Mouse (Mus musculus): Measurements from ENCODE around the gene Kdm8.
"Not testable (repeated sequence)": the region's sequence is repeated elsewhere in the genome, so short reads cannot be mapped to it uniquely, and the experiment has no call there.

The Kdm8 gene

GRCm38 (mm10) chr7:125444464-125445401, at the start of gene Kdm8:
TSS of gene Kdm8 (plus strand) at chr7:125444676.
- peak; percentile 74 for DNase-seq (ENCODE audit: extremely low read depth, low read depth, low spot score)

- DNase-seq (ENCODE audit: extremely low read depth, low read depth, low spot score), result no peak
These were observed 46.4 kb upstream of the Kdm8 start for GRCm38 (mm10) chr7:125398116-125398515.

GRCm38 (mm10) chr7:125398687-125399086, 45.8 kb upstream of the Kdm8 start:
- no peak for DNase-seq (ENCODE audit: extremely low read depth, low read depth, low spot score)

- DNase-seq (ENCODE audit: extremely low read depth, low read depth, low spot score), result no peak
These were observed 37.3 kb upstream of the Kdm8 start for GRCm38 (mm10) chr7:125407136-125407535.

GRCm38 (mm10) chr7:125415087-125415486, 29.4 kb upstream of the Kdm8 start:
- DNase-seq (ENCODE audit: extremely low read depth, low read depth, low spot score), result no peak

DNA sequence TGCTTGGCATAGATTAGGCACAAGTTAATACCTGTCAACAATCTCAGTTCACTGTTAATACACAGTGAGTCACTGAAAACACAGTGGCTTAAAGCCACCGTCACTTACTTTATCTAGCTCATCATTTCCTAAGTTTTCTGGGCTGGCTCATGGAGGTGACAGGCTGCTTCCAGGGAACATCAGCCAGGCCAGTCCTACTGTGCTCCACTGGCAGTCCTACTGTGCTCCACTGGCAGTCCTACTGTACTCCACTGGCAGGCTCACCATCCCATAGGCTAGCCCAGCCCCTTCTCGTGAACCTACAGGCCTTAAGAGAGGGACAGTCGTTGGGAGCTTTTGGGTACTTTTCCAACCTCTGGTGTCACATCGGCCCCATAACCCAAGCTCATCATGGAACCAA, 28.7 kb upstream of the Kdm8 start:
- no peak for DNase-seq (ENCODE audit: extremely low read depth, low read depth, low spot score)

- DNase-seq (ENCODE audit: extremely low read depth, low read depth, low spot score), result no peak
These were observed 27.7 kb upstream of the Kdm8 start for GRCm38 (mm10) chr7:125416762-125417161.

DNA sequence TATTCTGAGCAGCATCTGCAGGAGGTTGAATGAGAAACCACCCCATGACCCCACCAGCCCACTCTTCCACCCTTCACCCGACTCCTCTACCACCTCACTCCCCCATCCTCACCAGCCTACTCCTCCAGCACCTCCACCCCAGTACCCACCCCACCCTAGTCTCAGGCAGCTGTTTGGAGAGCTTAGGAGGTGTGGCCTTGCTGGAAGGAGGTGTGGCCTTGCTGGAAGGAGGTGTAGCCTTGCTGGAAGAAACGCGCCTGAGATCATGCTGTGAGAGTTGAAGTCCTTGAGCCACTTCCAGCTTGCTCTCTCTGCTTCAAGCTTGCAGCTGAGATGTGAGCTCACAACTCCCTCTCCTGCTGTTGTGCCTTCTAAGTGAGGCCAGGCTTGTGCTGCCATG, 26.1 kb upstream of the Kdm8 start:
- DNase-seq (ENCODE audit: extremely low read depth, low read depth, low spot score), result no peak

GRCm38 (mm10) chr7:125420190-125420589, 24.3 kb upstream of the Kdm8 start:
- DNase-seq (ENCODE audit: extremely low read depth, low read depth, low spot score), result no peak

- no peak for DNase-seq (ENCODE audit: extremely low read depth, low read depth, low spot score)
These were observed 22.6 kb upstream of the Kdm8 start for GRCm38 (mm10) chr7:125421911-125422310.

DNA sequence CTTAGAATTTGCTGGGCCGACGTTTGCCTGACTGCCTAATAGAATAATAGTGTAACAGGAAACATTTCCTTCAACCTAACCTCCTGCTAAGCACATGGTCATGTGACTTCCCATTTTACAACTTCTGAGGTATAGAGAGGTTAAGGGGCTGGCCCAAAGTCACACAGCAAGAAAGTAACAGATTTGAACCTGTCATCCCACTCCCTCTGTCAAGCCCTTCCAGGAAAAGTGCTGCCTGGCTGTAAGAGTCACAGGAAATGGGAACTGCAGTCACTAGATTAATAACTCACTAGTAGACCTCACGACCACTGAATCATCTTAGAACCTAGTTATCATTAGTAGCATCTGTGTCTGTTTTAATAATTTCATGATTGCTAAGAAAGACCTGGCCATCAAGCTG, 21.4 kb upstream of the Kdm8 start:
- no peak for DNase-seq (ENCODE audit: extremely low read depth, low read depth, low spot score)

- DNase-seq (ENCODE audit: extremely low read depth, low read depth, low spot score), result peak; percentile 72
These were observed 16.9 kb upstream of the Kdm8 start for GRCm38 (mm10) chr7:125427492-125428090.

GRCm38 (mm10) chr7:125428381-125428780, 16.1 kb upstream of the Kdm8 start:
- no peak for DNase-seq (ENCODE audit: extremely low read depth, low read depth, low spot score)

- DNase-seq (ENCODE audit: extremely low read depth, low read depth, low spot score), result not testable (repeated sequence)
These were observed 15.5 kb upstream of the Kdm8 start for GRCm38 (mm10) chr7:125428816-125429500.

GRCm38 (mm10) chr7:125430170-125430842, 14.2 kb upstream of the Kdm8 start:
- no peak for DNase-seq (ENCODE audit: extremely low read depth, low read depth, low spot score)

DNA sequence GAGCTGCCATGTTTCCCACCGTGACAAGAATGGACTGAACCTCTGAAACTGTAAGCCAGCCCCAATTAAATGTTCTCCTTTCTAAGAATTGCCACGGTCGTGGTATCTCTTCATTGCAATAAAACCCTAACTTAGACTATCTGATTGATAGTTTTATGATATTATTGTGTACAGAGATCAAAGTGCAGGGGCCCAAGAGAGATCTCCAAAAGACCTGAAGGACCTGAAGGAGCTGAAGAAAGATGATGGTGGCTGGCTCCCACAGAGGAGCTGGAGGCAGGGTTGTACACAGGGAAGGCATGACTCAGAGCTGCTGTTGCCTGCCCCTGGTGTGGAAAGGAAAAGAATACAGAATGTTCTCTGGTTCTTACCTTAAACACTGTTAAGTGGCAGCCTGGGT, 10.6 kb upstream of the Kdm8 start:
- DNase-seq (ENCODE audit: extremely low read depth, low read depth, low spot score), result no peak

GRCm38 (mm10) chr7:125434666-125435290, 9.7 kb upstream of the Kdm8 start:
- no peak for DNase-seq (ENCODE audit: extremely low read depth, low read depth, low spot score)

DNA sequence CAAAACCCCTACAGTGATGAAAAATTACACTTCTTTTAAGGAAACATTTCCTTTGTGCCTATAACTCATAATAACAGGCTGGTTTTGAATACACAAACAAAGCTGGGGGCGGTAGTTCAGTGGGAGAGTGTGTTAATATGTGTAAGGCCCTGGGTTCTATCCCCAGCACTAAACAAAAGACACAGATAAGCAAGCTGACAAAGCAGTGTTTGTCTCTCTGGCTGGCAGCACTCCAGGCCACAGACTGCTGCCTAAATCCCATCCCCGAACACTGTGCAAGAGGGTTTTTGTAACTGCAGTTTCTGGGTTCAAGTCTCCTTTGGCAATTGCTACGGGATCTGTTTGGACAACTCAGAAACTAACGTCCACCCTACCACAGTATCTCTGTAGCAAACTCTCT, 2.2 kb upstream of the Kdm8 start:
- no peak for DNase-seq (ENCODE audit: extremely low read depth, low read depth, low spot score)

DNA sequence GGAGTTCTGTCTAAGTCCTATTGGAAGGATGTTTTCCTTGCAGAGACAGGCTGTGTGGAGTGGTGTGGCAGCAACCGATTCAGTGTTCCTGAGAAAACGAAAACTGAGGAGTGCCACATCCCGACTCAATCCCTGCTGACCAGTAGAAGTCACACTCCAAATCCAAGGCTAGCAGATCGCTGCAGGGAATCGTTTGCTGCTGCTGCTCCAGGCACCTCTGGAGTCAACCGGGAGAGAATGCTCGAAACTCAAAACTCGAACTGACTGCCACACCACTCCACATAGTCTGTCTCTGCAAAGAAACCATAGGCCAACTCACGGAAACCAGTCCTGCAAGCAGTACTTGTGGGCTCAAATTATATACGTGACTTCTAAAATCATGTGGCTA, 406 bp upstream of the Kdm8 start:
- DNase-seq (ENCODE audit: extremely low read depth, low read depth, low spot score), result no peak

- DNase-seq (ENCODE audit: extremely low read depth, low read depth, low spot score), result no peak
These were observed 6.2 kb downstream of the Kdm8 start for GRCm38 (mm10) chr7:125450678-125451077.

- no peak for DNase-seq (ENCODE audit: extremely low read depth, low read depth, low spot score)
These were observed 6.6 kb downstream of the Kdm8 start for GRCm38 (mm10) chr7:125451078-125451477.

All from fat pad, adult 2 months (tissue).